Mouse (Mus musculus) stomach, postnatal 0 days (tissue): Measurements from ENCODE around the gene Nubp1.

ENCODE experiments used
- CTCF ChIP-seq: IDR thresholded peaks from 2 replicates; pipeline ENCODE4 v1.5.1; 2016; ENCODE audit warnings: antibody characterized with exemption, low read depth, mild to moderate bottlenecking, moderate library complexity
- EP300 ChIP-seq: optimal IDR thresholded peaks from 2 replicates; pipeline ENCODE3; 2016; ENCODE audit warnings: antibody characterized with exemption

- no peak for TF ChIP-seq CTCF
- TF ChIP-seq EP300: no peak
Measured at GRCm38 (mm10) chr16:10454583-10454974, 42.8 kb downstream of the Nubp1 start.
